Mouse (Mus musculus): ENCODE measurements around the gene Gk2. TPM values are rescaled to one million over a fixed set of nuclear protein-coding genes. Genes with fewer than 3 reads are reported as not detected.

Gene Gk2
- polyA plus RNA-seq, 1 experiment from 2014 or later, result not detected

GRCm38 (mm10) chr5:97462856-97463255 is 6.0 kb upstream of the Gk2 start:
- Histone ChIP-seq H3K27me3 (ENCODE audit: control insufficient read depth, insufficient read depth, low read depth, low read length) (no peaks in the 10 kb centered on the region), H3K4me2 (ENCODE audit: low read depth, low read length) (no peak overlapping the region), H3K27ac (ENCODE audit: low read length) (no peak overlapping the region), H3K4me3 (ENCODE audit: low read length) (no peak overlapping the region), H3K9me3 (ENCODE audit: control insufficient read depth, low read length) (no peaks in the 10 kb centered on the region), H3K4me1 (replicated peaks; ENCODE audit: control insufficient read depth, insufficient read depth, low read length) (no peaks in the 10 kb centered on the region), H3K36me3 (ENCODE audit: control insufficient read depth, insufficient read depth, low read length) (no peaks in the 10 kb centered on the region), H3K9ac (ENCODE audit: low read length) (no peak overlapping the region)
- no peak for ATAC-seq (ENCODE audit: low read depth)
- 86% methylated on average over 3 of the region's 3 CpGs for WGBS

GRCm38 (mm10) chr5:97451451-97451850 is 5.4 kb downstream of the Gk2 start:
- Histone ChIP-seq H3K27ac (ENCODE audit: low read length) (no peak overlapping the region), H3K9me3 (ENCODE audit: control insufficient read depth, low read length) (no peaks in the 10 kb centered on the region), H3K4me2 (ENCODE audit: low read depth, low read length) (no peak overlapping the region), H3K9ac (ENCODE audit: low read length) (no peak overlapping the region), H3K27me3 (ENCODE audit: control insufficient read depth, insufficient read depth, low read depth, low read length) (no peaks in the 10 kb centered on the region), H3K4me3 (ENCODE audit: low read length) (no peak overlapping the region), H3K4me1 (replicated peaks; ENCODE audit: control insufficient read depth, insufficient read depth, low read length) (no peaks in the 10 kb centered on the region), H3K36me3 (ENCODE audit: control insufficient read depth, insufficient read depth, low read length) (no peaks in the 10 kb centered on the region)
- 75% methylated on average over 4 of the region's 4 CpGs for WGBS
- no peak for ATAC-seq (ENCODE audit: low read depth)

- no peak overlapping the region for H3K27ac ChIP-seq (ENCODE audit: low read length)
- H3K9me3 ChIP-seq (ENCODE audit: control insufficient read depth, low read length), result no peaks in the 10 kb centered on the region
- no peaks in the 10 kb centered on the region for H3K36me3 ChIP-seq (ENCODE audit: control insufficient read depth, insufficient read depth, low read length)
- no peaks in the 10 kb centered on the region for H3K4me1 ChIP-seq (replicated peaks; ENCODE audit: control insufficient read depth, insufficient read depth, low read length)
- H3K27me3 ChIP-seq (ENCODE audit: control insufficient read depth, insufficient read depth, low read depth, low read length), result no peaks in the 10 kb centered on the region
- H3K4me2 ChIP-seq (ENCODE audit: low read depth, low read length), result no peak overlapping the region
- ATAC-seq (ENCODE audit: low read depth), result no peak
- no peak overlapping the region for H3K9ac ChIP-seq (ENCODE audit: low read length)
- no peak overlapping the region for H3K4me3 ChIP-seq (ENCODE audit: low read length)
- 41% methylated on average over 1 of the region's 1 CpGs for WGBS
Measured at GRCm38 (mm10) chr5:97444191-97444590, 12.6 kb downstream of the Gk2 start.

- ATAC-seq (ENCODE audit: low read depth), result no peak
- no peaks in the 10 kb centered on the region for H3K27me3 ChIP-seq (ENCODE audit: control insufficient read depth, insufficient read depth, low read depth, low read length)
- H3K4me1 ChIP-seq (replicated peaks; ENCODE audit: control insufficient read depth, insufficient read depth, low read length), result no peaks in the 10 kb centered on the region
- H3K27ac ChIP-seq (ENCODE audit: low read length), result no peak overlapping the region
- WGBS, result 87% methylated on average over 2 of the region's 2 CpGs
- no peaks in the 10 kb centered on the region for H3K36me3 ChIP-seq (ENCODE audit: control insufficient read depth, insufficient read depth, low read length)
- no peaks in the 10 kb centered on the region for H3K9me3 ChIP-seq (ENCODE audit: control insufficient read depth, low read length)
- H3K4me3 ChIP-seq (ENCODE audit: low read length), result no peak overlapping the region
- no peak overlapping the region for H3K9ac ChIP-seq (ENCODE audit: low read length)
- H3K4me2 ChIP-seq (ENCODE audit: low read depth, low read length), result no peak overlapping the region
Measured at GRCm38 (mm10) chr5:97432512-97432911, 24.3 kb downstream of the Gk2 start.

- Histone ChIP-seq H3K9ac (ENCODE audit: low read length) (no peak overlapping the region), H3K4me1 (replicated peaks; ENCODE audit: control insufficient read depth, insufficient read depth, low read length) (no peaks in the 10 kb centered on the region), H3K27ac (ENCODE audit: low read length) (no peak overlapping the region), H3K4me3 (ENCODE audit: low read length) (no peak overlapping the region), H3K36me3 (ENCODE audit: control insufficient read depth, insufficient read depth, low read length) (no peaks in the 10 kb centered on the region), H3K27me3 (ENCODE audit: control insufficient read depth, insufficient read depth, low read depth, low read length) (no peaks in the 10 kb centered on the region), H3K9me3 (ENCODE audit: control insufficient read depth, low read length) (no peaks in the 10 kb centered on the region), H3K4me2 (ENCODE audit: low read depth, low read length) (no peak overlapping the region)
- ATAC-seq (ENCODE audit: low read depth), result no peak
- WGBS, result 59% methylated on average over 9 of the region's 9 CpGs
Measured at GRCm38 (mm10) chr5:97429976-97430375, 26.8 kb downstream of the Gk2 start.

- WGBS, result 89% methylated on average over 2 of the region's 2 CpGs
- no peak for ATAC-seq (ENCODE audit: low read depth)
- Histone ChIP-seq H3K4me1 (replicated peaks; ENCODE audit: control insufficient read depth, insufficient read depth, low read length) (no peaks in the 10 kb centered on the region), H3K9me3 (ENCODE audit: control insufficient read depth, low read length) (no peaks in the 10 kb centered on the region), H3K36me3 (ENCODE audit: control insufficient read depth, insufficient read depth, low read length) (no peaks in the 10 kb centered on the region), H3K27me3 (ENCODE audit: control insufficient read depth, insufficient read depth, low read depth, low read length) (no peaks in the 10 kb centered on the region), H3K4me2 (ENCODE audit: low read depth, low read length) (no peak overlapping the region), H3K9ac (ENCODE audit: low read length) (no peak overlapping the region), H3K27ac (ENCODE audit: low read length) (no peak overlapping the region), H3K4me3 (ENCODE audit: low read length) (no peak overlapping the region)
Measured at GRCm38 (mm10) chr5:97421669-97422068, 35.2 kb downstream of the Gk2 start.

GRCm38 (mm10) chr5:97417185-97417584 is 39.6 kb downstream of the Gk2 start:
- Histone ChIP-seq H3K27me3 (ENCODE audit: control insufficient read depth, insufficient read depth, low read depth, low read length) (no peaks in the 10 kb centered on the region), H3K4me1 (replicated peaks; ENCODE audit: control insufficient read depth, insufficient read depth, low read length) (no peaks in the 10 kb centered on the region), H3K9ac (ENCODE audit: low read length) (no peak overlapping the region), H3K36me3 (ENCODE audit: control insufficient read depth, insufficient read depth, low read length) (no peaks in the 10 kb centered on the region), H3K4me2 (ENCODE audit: low read depth, low read length) (no peak overlapping the region), H3K27ac (ENCODE audit: low read length) (no peak overlapping the region), H3K9me3 (ENCODE audit: control insufficient read depth, low read length) (no peaks in the 10 kb centered on the region), H3K4me3 (ENCODE audit: low read length) (no peak overlapping the region)
- ATAC-seq (ENCODE audit: low read depth), result no peak
- 64% methylated on average over 2 of the region's 2 CpGs for WGBS

GRCm38 (mm10) chr5:97415837-97416236 is 41.0 kb downstream of the Gk2 start:
- Histone ChIP-seq H3K9ac (ENCODE audit: low read length) (no peak overlapping the region), H3K27me3 (ENCODE audit: control insufficient read depth, insufficient read depth, low read depth, low read length) (no peaks in the 10 kb centered on the region), H3K4me3 (ENCODE audit: low read length) (no peak overlapping the region), H3K9me3 (ENCODE audit: control insufficient read depth, low read length) (no peaks in the 10 kb centered on the region), H3K4me2 (ENCODE audit: low read depth, low read length) (no peak overlapping the region), H3K4me1 (replicated peaks; ENCODE audit: control insufficient read depth, insufficient read depth, low read length) (no peaks in the 10 kb centered on the region), H3K27ac (ENCODE audit: low read length) (no peak overlapping the region), H3K36me3 (ENCODE audit: control insufficient read depth, insufficient read depth, low read length) (no peaks in the 10 kb centered on the region)
- WGBS, result 50% methylated on average over 6 of the region's 6 CpGs
- ATAC-seq (ENCODE audit: low read depth), result no peak

GRCm38 (mm10) chr5:97413716-97414115 is 43.1 kb downstream of the Gk2 start:
- Histone ChIP-seq H3K27ac (ENCODE audit: low read length) (no peak overlapping the region), H3K4me1 (replicated peaks; ENCODE audit: control insufficient read depth, insufficient read depth, low read length) (no peaks in the 10 kb centered on the region), H3K27me3 (ENCODE audit: control insufficient read depth, insufficient read depth, low read depth, low read length) (no peaks in the 10 kb centered on the region), H3K9me3 (ENCODE audit: control insufficient read depth, low read length) (no peaks in the 10 kb centered on the region), H3K36me3 (ENCODE audit: control insufficient read depth, insufficient read depth, low read length) (no peaks in the 10 kb centered on the region), H3K4me3 (ENCODE audit: low read length) (no peak overlapping the region), H3K9ac (ENCODE audit: low read length) (no peak overlapping the region), H3K4me2 (ENCODE audit: low read depth, low read length) (no peak overlapping the region)
- ATAC-seq (ENCODE audit: low read depth), result no peak
- 66% methylated on average over 3 of the region's 3 CpGs for WGBS

- Histone ChIP-seq H3K9me3 (ENCODE audit: control insufficient read depth, low read length) (no peaks in the 10 kb centered on the region), H3K4me1 (replicated peaks; ENCODE audit: control insufficient read depth, insufficient read depth, low read length) (no peaks in the 10 kb centered on the region), H3K4me2 (ENCODE audit: low read depth, low read length) (no peak overlapping the region), H3K27me3 (ENCODE audit: control insufficient read depth, insufficient read depth, low read depth, low read length) (no peaks in the 10 kb centered on the region), H3K4me3 (ENCODE audit: low read length) (no peak overlapping the region), H3K36me3 (ENCODE audit: control insufficient read depth, insufficient read depth, low read length) (no peaks in the 10 kb centered on the region), H3K27ac (ENCODE audit: low read length) (no peak overlapping the region), H3K9ac (ENCODE audit: low read length) (no peak overlapping the region)
- no peak for ATAC-seq (ENCODE audit: low read depth)
- WGBS, result 78% methylated on average over 6 of the region's 6 CpGs
Measured at GRCm38 (mm10) chr5:97410190-97410589, 46.6 kb downstream of the Gk2 start.
